Mouse (Mus musculus) hindbrain, embryonic 15.5 days (tissue): ENCODE measurements at regions not wholly inside any gene's neighbourhood (a gene's known extent, or its start where the extent isn't known, plus 50 kb on each side); places are given as distances from the start of the nearest gene placed in this dataset.

Experiments
- ATAC-seq: fragments of 200-750 bp; cut with Nextera tagmentation; 2 replicates; pipeline ENCODE4 v1.8.0; 2017; ENCODE audit warnings: low read depth, moderate number of reproducible peaks, moderate TSS enrichment; ENCODE audit not compliant: low FRiP score
- H3K27ac ChIP-seq: fragments of 300-500 bp; sonication (generic); replicated peaks from 2 replicates; pipeline ENCODE4 v1.5.1; 2015; ENCODE audit warnings: mild to moderate bottlenecking, inconsistent platforms
- H3K27me3 ChIP-seq: fragments of 300-500 bp; sonication (generic); 2 replicates; pipeline ENCODE4 v1.6.1; 2015; ENCODE audit warnings: control low read depth, inconsistent platforms
- H3K36me3 ChIP-seq: fragments of 300-500 bp; sonication (generic); 2 replicates; pipeline ENCODE4 v1.6.1; 2015; ENCODE audit warnings: control low read depth, inconsistent platforms
- H3K4me1 ChIP-seq: fragments of 300-500 bp; sonication (generic); replicated peaks from 2 replicates; pipeline ENCODE4 v1.6.1; 2015; ENCODE audit warnings: control low read depth, inconsistent platforms
- H3K4me2 ChIP-seq: fragments of 300-500 bp; sonication (generic); 2 replicates; pipeline ENCODE4 v1.6.1; 2015; ENCODE audit warnings: moderate library complexity, mild to moderate bottlenecking, inconsistent platforms
- H3K4me3 ChIP-seq: fragments of 300-500 bp; sonication (generic); 2 replicates; pipeline ENCODE4 v1.5.1; 2015; ENCODE audit warnings: mild to moderate bottlenecking, inconsistent platforms
- H3K9ac ChIP-seq: fragments of 300-500 bp; sonication (generic); 2 replicates; pipeline ENCODE4 v1.6.1; 2015; ENCODE audit warnings: inconsistent platforms
- H3K9me3 ChIP-seq: fragments of 300-500 bp; sonication (generic); 2 replicates; pipeline ENCODE4 v1.6.1; 2016; ENCODE audit warnings: control low read depth, inconsistent platforms
- WGBS: fragments of 180-500 bp; shearing (Covaris S2); methylation state at CpG from one replicate; pipeline ENCODE4 v1.1.7; 2015; 5-methylcytosine and 5-hydroxymethylcytosine counted together

DNA sequence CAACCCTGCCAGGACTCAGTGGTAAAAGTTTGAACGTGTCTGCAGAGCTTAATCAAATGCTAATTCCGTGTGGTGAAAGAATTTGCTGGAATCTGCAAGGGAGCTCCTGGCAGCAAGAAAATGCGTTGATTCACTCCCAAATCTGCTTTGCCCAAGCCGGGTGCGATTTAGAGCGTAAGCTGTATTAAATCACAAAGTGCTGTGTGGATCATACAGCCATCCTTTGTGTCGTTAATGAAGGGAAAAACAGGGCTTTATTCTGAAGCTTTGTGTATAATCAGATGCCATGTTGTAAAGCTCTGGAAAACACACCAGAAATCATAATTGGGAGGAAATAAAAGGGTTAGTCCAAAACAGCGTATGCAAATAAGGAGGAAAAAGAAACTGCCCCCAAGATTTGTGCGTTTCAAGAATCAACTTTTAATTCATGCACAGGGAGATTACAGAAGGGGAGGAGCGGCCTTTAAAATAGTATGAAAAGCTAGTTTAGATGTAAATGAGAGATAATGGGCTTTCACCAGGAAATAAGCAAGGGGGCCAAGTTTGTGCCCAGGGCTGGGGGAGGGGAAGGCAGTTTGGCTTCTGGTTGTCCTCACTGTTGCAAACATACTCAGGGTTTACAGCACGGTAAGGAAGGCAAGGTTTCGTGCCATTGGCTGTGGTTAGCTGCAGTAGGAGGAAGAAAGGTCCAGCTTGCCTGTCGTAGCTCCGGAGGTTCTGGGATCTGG, 303.7 kb downstream of the H2al1j start:
- peak; percentile 59; the same call in 1 of the 2 replicates for ATAC-seq
- Histone ChIP-seq H3K4me2 (peak overlapping the region; percentile 38), H3K9ac (no peak overlapping the region), H3K9me3 (no peaks in the 10 kb centered on the region), H3K4me3 (no peak overlapping the region), H3K27me3 (peaks cover 6% of the 10 kb centered on the region; the same call in 1 of the 2 replicates), H3K4me1 (peaks cover 11% of the 10 kb centered on the region), H3K36me3 (no peaks in the 10 kb centered on the region), H3K27ac (0 out of 2 replicates have a peak overlapping the region, but pooled peaks have one; percentile 38)
- WGBS: 15% methylated on average over 14 of the region's 14 CpGs

DNA sequence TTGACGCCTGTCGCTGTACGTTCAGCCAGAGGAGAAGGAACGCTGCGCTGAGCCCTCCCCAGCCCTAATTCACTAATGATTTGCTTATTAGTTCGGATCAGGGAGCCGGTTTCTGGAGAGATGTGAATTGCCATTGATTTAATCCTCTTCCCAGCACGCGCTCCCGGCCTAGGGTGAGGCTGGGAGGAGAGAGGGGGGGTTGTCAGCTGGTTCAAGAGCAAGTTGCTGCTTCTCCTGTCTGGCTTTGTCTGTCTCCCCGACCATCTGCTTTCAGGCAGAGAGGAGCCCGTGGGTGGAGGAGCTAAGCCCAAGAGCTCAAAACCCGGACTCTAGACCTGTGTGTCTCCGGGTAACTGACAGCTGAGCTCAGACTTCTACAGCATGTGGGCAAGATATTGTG, 304.4 kb downstream of the H2al1j start:
- H3K4me2 ChIP-seq: peak overlapping the region; percentile 38
- no peak overlapping the region for H3K4me3 ChIP-seq
- 0 out of 2 replicates have a peak overlapping the region, but pooled peaks have one; percentile 38 for H3K27ac ChIP-seq
- ATAC-seq: peak; percentile 65; the same call in 1 of the 2 replicates
- no peak overlapping the region for H3K9ac ChIP-seq
- 19% methylated on average over 14 of the region's 14 CpGs for WGBS
- peaks cover 11% of the 10 kb centered on the region for H3K4me1 ChIP-seq
- peaks cover 6% of the 10 kb centered on the region; the same call in 1 of the 2 replicates for H3K27me3 ChIP-seq
- no peaks in the 10 kb centered on the region for H3K9me3 ChIP-seq
- no peaks in the 10 kb centered on the region for H3K36me3 ChIP-seq

DNA sequence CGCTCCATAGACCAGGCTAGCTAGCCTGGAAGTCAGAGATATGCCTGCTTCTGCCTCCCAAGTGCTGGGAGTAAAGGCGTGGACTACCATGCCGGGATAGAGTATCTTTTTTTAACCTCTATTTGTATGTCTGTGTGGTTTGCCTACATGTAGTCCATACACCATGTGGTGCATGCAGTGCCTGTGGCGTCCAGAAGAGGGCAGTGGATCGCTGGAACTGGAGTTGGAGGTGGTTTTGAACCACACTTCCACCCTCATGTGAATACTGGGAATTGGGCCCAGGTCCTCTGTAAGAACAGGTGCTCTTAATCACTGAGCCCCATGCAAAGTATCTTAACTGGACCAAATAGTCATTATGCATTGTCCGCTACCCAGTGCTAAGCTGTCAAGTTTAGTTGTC, 306.2 kb downstream of the H2al1j start:
- Histone ChIP-seq H3K27me3 (peaks cover 2% of the 10 kb centered on the region; the same call in 1 of the 2 replicates), H3K9me3 (no peaks in the 10 kb centered on the region), H3K36me3 (no peaks in the 10 kb centered on the region), H3K4me1 (peaks cover 11% of the 10 kb centered on the region), H3K4me3 (no peak overlapping the region), H3K27ac (no peak overlapping the region), H3K4me2 (no peak overlapping the region), H3K9ac (no peak overlapping the region)
- ATAC-seq: no peak
- WGBS: 61% methylated on average over 6 of the region's 6 CpGs

DNA sequence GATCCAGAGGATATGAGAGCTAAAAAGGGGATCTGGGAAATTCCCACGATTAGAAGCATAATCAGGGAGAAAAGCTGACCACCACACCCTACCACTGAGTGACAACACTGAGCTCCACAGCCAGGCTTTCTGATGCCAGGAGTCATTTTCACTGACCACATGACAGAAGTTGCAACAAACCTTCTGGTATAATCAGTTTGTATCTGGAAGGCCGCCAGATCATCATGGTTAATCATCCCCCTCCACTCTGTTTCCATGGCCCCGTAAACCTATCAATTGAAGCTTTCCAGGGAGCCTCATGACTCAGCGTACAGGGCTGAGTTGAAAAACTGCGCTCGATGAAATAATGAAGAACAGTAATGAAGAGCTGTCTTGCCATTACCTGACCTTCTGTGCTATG, 316.9 kb downstream of the H2al1j start:
- H3K9ac ChIP-seq: no peak overlapping the region
- no peak overlapping the region for H3K27ac ChIP-seq
- no peaks in the 10 kb centered on the region for H3K9me3 ChIP-seq
- WGBS: 70% methylated on average over 6 of the region's 6 CpGs
- no peaks in the 10 kb centered on the region for H3K27me3 ChIP-seq
- no peak overlapping the region for H3K4me3 ChIP-seq
- H3K4me1 ChIP-seq: no peaks in the 10 kb centered on the region
- no peak for ATAC-seq
- no peaks in the 10 kb centered on the region for H3K36me3 ChIP-seq
- no peak overlapping the region for H3K4me2 ChIP-seq

DNA sequence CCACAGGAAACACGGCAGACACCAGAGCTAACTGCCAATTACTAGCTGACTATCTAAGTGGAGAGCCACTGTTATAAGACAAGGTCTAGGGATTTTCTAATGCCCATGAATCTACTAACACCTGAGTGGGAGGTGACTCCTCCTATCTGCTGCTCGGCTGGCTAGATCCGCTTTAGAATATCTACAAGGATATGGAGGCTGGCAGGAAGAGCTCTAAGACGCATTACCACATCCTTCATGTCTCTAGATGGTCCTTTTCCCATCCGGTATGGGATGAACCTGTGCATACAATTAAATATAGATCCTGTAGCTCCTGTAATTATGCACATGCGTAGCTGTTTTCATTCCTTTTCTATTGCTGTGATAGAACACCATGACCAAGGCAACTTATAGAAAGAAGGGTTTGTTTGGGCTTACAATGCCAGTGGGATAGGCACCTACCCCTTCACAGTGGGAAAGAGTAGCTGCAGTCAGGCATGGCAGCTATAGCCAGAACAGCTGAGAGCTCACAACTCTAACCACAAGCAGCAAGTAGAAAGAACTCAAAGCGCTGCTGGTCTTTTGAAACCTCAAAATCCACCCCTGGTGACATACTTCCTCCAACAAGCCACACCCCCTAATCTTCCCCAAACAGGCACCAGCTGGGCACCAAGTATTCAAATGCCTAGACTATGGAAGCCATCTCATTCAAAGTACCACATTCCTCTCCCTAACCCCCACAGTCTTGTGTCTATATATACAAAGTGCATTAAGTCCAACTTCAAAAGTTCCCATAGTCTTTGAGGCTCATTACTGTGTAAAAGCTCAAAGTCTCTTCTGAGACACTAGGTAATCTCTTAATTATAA, 319.3 kb downstream of the H2al1j start:
- Histone ChIP-seq H3K4me3 (no peak overlapping the region), H3K4me2 (no peak overlapping the region), H3K27ac (no peak overlapping the region), H3K9ac (no peak overlapping the region), H3K9me3 (no peaks in the 10 kb centered on the region), H3K27me3 (no peaks in the 10 kb centered on the region), H3K36me3 (no peaks in the 10 kb centered on the region), H3K4me1 (no peaks in the 10 kb centered on the region)
- 84% methylated on average over 7 of the region's 7 CpGs for WGBS
- no peak for ATAC-seq

DNA sequence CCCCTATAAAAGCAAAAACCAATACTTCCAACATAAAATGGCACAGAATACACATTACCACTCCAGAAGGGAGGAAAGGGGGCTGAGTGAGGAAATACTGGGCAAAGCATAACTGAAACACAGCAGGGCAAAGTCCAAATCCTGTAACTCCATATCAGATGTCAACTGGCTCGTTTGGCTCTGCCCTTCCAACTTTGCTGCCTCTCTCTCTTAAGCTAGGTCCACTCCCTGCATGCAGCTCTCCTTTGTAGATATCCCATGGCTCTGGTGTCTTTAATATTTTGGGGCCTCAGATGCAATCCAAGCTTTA, 319.9 kb downstream of the H2al1j start:
- Histone ChIP-seq H3K36me3 (no peaks in the 10 kb centered on the region), H3K4me1 (no peaks in the 10 kb centered on the region), H3K9ac (no peak overlapping the region), H3K27me3 (no peaks in the 10 kb centered on the region), H3K9me3 (no peaks in the 10 kb centered on the region), H3K27ac (no peak overlapping the region), H3K4me2 (no peak overlapping the region), H3K4me3 (no peak overlapping the region)
- WGBS: 79% methylated on average over 1 of the region's 1 CpGs
- ATAC-seq: no peak

DNA sequence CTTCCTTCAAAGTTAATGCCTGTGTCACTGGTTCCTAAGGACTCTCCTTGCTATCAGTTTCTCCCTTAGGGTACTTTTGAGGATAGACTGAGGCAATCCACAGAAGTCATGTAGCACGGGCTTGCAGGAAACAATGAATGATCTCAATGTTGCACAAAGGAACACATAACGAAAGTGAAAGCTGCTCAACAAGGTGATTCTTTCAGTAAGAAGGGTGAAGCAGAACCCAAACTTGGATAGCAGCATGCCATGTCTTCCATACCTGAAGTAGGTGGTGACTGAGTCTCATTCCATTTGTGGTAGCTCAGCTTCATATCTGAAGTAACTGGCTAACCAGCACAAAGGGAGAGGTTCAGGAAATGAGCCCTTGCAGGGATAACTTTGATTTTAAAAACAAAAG, 325.7 kb downstream of the H2al1j start:
- Histone ChIP-seq H3K9ac (no peak overlapping the region), H3K4me1 (no peaks in the 10 kb centered on the region), H3K36me3 (no peaks in the 10 kb centered on the region), H3K27ac (no peak overlapping the region), H3K4me3 (no peak overlapping the region), H3K27me3 (0 out of 2 replicates have a peak, but pooled peaks cover 3% of the 10 kb centered on the region), H3K4me2 (no peak overlapping the region), H3K9me3 (no peaks in the 10 kb centered on the region)
- ATAC-seq: no peak
- 95% methylated on average over 2 of the region's 2 CpGs for WGBS

DNA sequence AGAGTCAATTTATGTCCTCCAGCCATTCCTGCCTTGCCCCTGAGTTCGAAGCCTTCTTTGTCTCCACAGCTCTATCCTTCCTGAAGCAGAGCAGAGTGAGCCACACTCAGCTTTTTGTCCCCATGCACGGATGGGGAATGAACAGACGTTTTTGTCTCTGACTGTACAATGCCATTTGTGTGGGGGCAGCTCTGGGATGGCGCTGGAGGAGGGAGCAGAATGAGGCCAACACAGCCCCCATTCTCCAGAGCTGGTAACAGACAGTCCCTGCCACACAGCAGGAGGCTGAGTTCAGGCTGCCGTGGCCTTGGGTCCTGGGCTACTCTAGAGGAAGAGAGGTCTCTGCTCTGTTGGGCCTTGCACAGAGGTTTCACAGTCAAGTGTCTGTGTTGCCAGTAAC, 327.4 kb downstream of the H2al1j start:
- 40% methylated on average over 5 of the region's 5 CpGs for WGBS
- no peak overlapping the region for H3K4me2 ChIP-seq
- 0 out of 2 replicates have a peak, but pooled peaks have one; percentile 30 for ATAC-seq

DNA sequence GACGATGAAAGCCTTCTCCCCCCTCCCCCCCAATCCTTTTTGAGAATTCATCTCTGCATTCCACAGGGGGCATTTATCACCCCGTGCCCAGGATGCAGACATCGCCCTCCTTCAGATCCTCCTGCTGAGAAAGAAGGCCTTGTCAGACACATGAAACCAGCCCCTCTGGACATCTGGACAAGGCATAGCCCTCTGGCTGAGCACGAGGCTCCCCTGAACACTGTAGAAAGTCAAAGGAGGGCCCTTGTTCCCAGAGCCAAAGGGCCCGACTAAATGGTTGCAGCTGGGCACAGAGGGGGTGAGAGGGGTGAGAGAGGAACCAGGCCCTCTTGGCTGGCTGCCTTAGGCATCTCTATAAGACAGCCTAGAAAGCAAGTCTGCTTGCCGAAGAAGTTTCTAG, 327.8 kb downstream of the H2al1j start:
- Histone ChIP-seq H3K9ac (no peak overlapping the region), H3K36me3 (no peaks in the 10 kb centered on the region), H3K4me3 (no peak overlapping the region), H3K9me3 (no peaks in the 10 kb centered on the region), H3K27me3 (0 out of 2 replicates have a peak, but pooled peaks cover 5% of the 10 kb centered on the region), H3K4me1 (no peaks in the 10 kb centered on the region), H3K27ac (no peak overlapping the region), H3K4me2 (no peak overlapping the region)
- ATAC-seq: no peak
- WGBS: 34% methylated on average over 6 of the region's 6 CpGs

More for the DNA sequence above, 327.4 kb downstream of the H2al1j start:
- Histone ChIP-seq H3K27me3 (0 out of 2 replicates have a peak, but pooled peaks cover 5% of the 10 kb centered on the region), H3K4me3 (no peak overlapping the region), H3K9me3 (no peaks in the 10 kb centered on the region), H3K36me3 (no peaks in the 10 kb centered on the region), H3K27ac (no peak overlapping the region), H3K9ac (no peak overlapping the region), H3K4me1 (no peaks in the 10 kb centered on the region)

DNA sequence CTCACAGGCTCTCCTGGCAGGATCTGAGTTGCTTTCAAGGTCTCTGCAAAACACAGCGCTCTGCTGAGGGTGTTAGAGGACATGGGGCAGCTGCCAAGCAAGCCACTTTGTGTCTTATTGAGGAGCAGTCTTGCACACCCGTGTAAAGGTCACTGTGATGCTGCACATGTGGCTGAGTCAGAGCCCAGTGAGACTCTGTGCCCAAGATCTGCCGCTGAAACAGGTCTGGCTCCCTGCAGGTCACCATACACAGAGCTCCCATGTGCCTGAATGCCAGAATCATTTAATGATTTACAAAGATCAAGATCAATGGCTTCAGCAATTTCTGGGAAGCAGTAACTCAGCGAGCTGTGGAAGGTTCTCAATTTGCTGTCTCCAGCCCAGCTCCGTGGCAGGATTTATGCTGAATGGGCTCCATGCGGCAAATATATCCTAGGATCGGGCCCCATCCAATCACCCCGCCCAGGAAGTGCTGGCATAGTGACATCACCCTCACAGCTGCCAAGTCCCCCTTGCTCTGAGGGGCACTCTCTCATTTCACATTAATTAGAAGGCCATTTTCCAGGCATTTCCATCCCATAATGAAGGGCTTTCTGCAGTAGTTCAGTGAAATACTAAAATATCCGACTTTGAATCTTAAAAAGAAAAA, 330.1 kb downstream of the H2al1j start:
- no peak overlapping the region for H3K9ac ChIP-seq
- no peak overlapping the region for H3K4me3 ChIP-seq
- WGBS: 47% methylated on average over 9 of the region's 9 CpGs
- no peaks in the 10 kb centered on the region for H3K36me3 ChIP-seq
- H3K9me3 ChIP-seq: no peaks in the 10 kb centered on the region
- no peak for ATAC-seq
- 0 out of 2 replicates have a peak, but pooled peaks cover 10% of the 10 kb centered on the region for H3K27me3 ChIP-seq
- no peaks in the 10 kb centered on the region for H3K4me1 ChIP-seq
- no peak overlapping the region for H3K27ac ChIP-seq
- no peak overlapping the region for H3K4me2 ChIP-seq

DNA sequence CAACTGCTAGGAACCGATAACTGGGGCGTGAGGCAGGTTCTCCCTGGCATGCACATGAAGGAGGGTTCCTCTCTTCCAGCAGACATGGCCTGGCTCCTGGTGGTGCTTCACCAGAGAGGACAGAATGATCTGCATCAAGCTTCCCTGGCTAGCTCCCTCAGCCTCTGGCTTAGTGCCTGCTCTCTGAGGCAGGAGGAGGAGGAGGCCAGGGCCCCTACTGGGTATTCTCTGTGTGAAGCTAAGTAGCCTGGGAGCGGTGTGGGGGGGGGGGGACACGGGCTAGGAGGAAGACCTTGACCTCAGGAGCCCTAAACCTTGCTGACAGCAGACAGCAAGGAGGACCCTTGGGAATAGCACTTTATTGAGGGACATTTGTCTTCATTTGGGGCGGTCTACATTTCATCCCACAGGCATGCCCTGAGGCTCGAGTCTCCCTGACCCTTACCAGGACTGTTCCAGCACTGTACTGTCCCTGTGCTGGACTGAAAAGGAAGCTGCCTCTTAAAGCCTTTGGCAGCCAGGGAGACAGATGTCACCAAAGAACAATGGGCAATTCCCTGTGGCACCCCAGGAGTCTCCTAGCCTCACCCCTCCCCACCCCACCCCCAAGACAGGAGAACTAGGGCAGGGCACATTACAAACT, 335.7 kb downstream of the H2al1j start:
- Histone ChIP-seq H3K36me3 (no peaks in the 10 kb centered on the region), H3K9me3 (no peaks in the 10 kb centered on the region), H3K27ac (no peak overlapping the region), H3K9ac (no peak overlapping the region), H3K4me2 (no peak overlapping the region), H3K4me1 (peaks cover 13% of the 10 kb centered on the region; the same call in 1 of the 2 replicates), H3K27me3 (peaks cover 14% of the 10 kb centered on the region; the same call in 1 of the 2 replicates), H3K4me3 (no peak overlapping the region)
- no peak for ATAC-seq
- WGBS: 21% methylated on average over 5 of the region's 6 CpGs
